Mouse (Mus musculus): Measurements from ENCODE around the gene Msl3.
A peak's percentile ranks its signal among the peaks of the same experiment; 100 is the strongest.
"Not testable (repeated sequence)": the region's sequence is repeated elsewhere in the genome, so short reads cannot be mapped to it uniquely, and the experiment has no call there.

Msl3 gene

DNA sequence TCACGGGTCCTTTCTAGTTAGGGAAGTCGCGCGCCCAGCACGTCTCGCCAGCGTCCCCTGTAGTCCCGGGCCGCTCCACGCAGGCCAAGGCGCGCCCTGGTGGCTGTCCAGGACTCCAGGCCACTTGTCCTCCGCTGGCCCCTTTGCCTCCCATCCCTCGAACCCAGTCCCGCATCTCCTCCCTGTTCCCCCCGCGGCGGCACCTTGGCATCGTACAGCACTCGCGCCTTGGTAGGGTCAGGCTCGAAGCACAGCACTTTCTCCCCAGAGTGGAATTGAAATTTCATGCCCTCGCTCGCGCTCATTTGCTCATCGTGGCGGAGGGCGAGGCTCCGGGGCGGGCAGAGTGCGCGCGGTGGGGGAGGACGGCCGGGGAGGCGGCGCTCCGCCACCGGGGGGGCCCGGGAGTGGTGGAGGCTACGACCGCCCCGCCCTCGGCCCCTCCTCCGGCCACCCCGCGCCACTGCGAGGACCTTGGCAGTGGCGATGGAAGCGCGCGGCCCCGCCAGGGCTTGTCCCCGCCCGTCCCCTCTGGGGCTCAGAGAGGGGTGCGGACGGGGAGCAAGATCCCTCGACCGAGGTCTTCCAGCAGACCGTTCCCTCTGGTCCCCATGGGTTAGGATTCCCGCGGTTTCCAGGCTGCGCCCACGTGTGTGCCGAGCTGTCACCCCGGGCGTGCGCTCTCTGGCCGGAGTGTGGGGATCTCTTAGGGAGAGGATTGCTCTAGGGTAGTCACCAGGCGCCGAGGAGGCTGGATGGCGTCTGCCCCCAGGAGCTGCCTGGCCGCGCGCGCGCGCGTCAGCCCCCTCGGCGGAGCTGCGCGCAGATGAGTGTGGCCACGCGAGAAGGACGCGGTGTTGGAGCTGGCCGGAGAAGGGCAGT lies at the start of gene Msl3:
Msl3 (minus strand) TSS at position 374 of the 882 bp plus-strand sequence.
- peak; percentile 87 to 94 for DNase-seq

DNA sequence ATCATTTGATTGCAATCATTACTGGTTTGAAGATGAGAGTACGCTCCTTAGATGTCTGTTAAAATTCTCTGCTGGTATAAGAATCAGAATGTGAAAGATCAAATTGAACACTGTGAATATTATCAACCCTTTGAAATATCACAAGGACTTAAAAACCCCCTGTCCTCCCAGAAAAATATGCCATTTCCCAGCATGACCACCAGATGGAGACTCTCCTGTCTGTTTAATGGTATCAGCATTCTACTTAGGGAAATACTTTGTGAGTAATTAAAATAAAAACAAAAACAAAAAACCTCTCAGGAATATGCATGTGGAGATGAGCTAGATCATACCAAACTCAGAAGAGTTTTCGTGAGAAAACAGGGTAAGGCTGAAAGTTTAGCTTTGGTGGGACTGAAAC lies 44.3 kb upstream of the Msl3 start:
- DNase-seq: peak in 1 of 2 experiments; percentile 17

DNA sequence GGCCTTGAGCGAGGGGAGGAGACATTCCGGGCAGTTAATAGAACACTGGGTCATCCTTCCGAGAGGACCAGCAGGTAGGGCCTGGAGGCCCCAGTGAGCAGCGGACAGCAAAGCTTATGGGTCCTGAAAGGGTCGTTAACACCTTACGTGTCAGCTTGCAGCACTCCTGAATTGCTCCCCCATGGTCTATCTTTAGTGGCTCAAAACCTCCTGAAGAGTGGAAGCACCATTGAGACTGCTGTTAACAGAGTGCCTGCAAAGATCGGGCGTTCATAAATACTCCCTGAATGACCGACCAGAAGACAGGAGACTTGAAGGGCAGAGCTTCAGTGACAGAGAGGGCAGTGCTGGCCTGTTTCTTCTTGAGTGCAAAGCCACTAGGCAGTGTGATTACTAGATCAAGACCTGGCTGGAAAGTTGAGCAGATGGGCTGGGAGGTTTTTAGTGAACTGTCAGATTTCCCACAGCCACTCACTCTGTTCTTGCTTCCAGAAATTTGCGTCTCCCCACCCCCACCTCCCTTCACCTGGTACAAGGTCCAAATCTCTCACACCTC lies 787 bp upstream of the Msl3 start:
- peak in 1 of 2 experiments; percentile 58 for DNase-seq

DNA sequence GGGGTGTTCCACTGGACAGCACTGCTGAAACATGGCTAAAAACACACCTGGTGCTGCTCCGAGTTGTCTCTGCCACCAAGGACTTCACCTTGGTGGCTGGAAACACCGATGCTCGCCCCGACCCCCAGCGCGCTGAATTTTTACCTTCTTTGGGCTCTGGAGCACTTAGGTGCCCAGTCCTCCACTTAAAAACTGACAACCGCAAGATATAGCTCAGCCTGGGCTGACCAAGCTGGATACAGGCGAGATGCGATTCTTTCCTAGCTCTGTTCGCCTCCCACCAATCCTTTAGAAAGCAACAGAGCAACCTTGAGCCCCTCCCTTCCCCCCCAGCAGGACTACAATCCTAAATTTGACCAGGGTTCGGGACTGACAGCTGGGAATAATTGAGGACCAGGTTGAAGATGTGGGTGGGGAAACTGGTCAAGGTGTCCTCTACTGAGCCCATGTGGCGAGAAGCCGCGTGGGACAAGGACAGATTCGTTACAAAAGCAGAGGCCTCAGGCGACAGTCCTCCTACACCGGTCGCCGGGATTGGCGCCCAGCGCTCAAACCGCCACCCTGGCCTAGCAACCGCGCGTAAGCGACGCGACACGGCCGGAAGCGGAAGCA lies 679 bp downstream of the Msl3 start:
- no peak for DNase-seq

DNA sequence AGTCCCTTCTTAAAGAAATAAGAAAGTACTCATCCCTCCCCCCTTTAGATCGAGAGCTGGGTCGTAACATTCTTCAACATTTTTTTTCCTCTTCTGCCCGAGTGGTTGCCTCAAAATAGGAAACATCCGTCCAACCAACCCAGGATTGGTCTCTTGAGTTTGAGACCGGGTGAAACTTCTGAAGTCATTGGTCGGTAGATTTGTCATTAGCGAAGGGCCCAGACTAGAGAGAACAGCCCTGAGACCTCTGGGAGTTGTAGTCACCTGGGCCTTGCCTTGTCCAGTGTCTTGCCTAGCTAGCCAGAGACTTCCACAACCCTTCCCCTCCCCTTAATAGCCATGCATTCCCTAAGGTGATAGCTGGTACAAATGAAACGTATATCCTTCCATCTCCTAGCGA lies 1.3 kb downstream of the Msl3 start:
- DNase-seq: peak; percentile 74 to 88

DNA sequence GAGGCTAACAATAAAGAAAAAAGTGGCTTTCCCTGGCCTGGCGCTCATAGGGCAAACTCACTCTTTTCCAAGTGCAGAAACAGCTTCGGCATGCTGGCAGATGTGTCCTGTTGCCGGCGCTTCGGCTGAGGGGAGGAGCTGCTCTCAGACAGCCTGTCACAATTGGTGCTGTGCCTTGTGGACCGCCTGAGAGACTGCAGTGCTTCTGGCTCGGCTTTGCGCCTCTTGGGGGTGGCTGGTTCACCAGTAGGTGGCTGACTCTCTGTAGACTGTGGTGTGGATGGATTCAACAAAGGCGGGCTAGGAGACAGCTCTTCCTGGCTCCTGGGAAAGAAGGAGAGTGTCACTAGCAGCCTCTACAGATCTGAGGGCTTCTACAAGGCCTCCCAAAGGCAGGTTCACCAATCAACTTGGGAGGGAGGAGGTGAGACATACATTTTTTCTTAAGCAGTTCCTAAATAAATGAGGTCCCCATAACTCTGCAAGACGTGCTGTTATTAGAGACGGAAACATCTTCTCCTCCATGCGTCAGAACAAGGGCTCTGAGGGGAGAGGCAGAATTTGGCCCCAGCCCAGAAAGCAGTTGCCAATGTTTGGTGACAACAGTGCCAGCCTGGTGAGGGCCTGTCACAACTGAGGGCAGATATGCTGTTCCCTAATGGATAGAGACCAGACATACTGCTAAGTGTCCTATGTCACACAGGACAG lies 9.6 kb downstream of the Msl3 start:
- peak in 1 of 2 experiments; percentile 25 for DNase-seq

DNA sequence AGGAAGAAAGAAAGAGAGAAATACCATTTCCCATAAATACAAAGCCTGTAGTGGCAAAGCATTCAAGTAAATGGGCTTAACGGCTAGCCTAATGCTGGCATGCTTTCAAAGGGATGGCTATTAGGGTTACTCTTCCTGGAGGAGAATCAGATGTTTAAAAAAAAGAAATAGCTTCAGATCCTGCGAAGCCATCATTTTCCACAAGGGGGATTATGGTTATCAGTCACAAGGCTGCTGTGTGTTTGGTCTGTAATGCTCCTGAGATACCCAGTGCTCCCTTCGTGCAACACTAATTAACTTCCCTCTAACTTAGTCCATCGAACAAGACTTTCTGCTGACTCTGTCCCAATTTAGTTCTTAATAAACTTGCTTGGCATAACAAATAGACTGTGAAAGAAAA lies 13.5 kb downstream of the Msl3 start:
- no peak for DNase-seq

DNA sequence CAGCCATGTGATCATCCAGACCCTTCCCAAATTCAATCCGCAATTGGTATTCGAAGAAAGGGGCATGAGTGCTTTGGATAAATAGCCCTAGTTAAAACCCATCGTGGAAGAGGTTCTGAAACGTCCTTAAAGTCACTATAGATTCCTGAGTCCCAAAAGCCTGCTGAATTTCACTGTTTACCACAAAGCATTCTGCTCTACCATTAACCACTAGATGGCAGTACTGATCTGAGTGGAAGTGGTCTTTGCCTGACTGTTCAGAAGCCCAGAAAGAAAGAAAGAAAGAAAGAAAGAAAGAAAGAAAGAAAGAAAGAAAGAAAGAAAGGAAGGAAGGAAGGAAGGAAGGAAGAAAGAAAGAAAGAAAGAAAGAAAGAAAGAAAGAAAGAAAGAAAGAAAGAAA lies 13.9 kb downstream of the Msl3 start:
- not testable (repeated sequence) for DNase-seq

DNA sequence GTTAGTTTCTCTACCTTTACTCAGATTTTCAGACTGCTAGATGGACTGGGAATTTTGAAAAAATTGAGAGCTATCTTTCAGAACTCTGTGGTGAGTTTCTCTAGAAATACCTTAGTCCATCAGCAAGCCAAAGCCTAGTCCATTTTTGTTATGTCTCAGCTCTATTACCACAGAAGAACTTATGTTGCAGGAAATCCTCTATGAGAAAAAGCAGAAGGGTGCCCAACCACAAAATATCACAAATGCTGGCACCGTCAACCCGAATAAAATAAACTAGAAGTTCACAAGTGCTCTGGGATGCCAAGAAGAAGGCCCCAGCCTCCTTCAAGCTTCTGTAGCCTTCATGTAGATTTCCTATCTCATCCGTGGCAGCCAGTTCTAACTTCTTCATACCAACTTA lies 14.4 kb downstream of the Msl3 start:
- no peak for DNase-seq

DNA sequence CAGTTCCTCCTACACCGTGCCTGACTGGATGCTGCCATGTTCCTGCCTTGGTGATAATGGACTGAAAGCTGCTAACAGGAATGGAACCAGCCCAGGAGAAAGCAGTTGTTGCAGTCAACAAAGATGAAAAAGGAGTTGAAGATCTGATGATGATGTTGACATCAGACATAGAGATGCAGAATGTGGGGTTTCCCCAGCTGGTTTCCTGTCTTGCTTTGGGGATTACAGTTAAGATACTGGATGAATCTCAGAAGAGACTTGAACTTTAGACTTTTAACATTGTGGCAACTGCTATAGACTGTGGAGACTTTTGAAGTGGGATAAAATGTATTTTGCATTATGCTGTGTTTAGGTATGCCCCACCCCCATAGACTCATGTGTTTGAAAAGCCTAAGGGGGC lies 15.9 kb downstream of the Msl3 start:
- no peak for DNase-seq

DNA sequence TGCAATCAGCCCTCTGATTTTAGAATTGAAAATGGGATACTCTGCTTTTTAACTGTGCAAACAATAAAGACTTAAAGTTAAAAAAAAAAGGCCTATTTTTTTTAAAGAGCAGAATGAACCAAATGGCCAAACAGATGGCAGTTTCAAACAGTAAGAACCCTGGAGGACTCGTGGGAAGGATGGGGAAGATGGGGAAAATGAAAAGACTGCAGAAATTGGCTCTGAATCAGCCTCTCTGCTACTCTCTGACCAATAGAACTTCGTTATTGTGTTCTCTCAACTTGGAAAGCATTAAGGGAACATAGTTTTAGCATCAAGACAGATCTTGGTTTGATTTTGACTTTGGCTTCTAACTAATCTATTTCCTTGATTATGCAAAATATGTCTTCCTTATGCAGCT lies 24.4 kb downstream of the Msl3 start:
- no peak for DNase-seq

DNA sequence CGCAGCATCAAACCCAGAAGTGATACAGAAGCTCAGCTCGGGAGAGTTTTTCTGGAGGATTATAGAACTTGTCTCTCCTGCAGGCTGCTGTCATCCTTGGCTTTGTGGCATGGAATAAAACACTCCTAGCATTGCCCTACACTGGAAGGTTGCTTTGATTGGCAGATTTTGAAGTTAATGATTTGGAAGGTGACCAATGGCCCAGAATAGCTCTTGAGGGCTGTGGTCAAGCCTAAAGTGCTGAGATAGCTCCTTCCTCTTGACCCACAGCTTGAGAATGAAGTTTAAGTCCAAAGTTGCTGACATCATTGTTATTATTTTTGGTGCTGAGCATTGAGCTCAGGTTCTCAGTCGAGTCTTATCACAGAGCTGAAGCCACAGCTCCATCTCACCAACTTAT lies 26.0 kb downstream of the Msl3 start:
- DNase-seq: no peak

DNA sequence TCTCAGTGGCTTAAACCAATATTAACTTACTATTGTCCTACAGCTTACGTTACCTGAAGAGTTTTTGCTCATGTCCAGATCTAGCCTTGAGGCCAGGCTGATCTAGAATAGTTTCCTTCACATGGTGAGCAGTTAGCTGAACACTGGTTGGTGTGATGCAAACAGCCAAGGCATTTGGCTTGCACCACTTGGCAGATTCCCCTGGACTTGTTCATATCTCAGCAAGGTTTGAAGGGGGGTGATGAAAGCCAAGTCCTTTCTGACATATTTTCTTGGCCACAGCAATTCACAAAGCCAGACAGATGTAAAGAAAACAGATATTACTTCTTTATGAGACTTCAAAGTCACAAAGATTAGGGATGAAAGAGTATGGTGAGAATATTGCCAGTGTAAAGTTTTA lies 30.2 kb downstream of the Msl3 start:
- DNase-seq: no peak

DNA sequence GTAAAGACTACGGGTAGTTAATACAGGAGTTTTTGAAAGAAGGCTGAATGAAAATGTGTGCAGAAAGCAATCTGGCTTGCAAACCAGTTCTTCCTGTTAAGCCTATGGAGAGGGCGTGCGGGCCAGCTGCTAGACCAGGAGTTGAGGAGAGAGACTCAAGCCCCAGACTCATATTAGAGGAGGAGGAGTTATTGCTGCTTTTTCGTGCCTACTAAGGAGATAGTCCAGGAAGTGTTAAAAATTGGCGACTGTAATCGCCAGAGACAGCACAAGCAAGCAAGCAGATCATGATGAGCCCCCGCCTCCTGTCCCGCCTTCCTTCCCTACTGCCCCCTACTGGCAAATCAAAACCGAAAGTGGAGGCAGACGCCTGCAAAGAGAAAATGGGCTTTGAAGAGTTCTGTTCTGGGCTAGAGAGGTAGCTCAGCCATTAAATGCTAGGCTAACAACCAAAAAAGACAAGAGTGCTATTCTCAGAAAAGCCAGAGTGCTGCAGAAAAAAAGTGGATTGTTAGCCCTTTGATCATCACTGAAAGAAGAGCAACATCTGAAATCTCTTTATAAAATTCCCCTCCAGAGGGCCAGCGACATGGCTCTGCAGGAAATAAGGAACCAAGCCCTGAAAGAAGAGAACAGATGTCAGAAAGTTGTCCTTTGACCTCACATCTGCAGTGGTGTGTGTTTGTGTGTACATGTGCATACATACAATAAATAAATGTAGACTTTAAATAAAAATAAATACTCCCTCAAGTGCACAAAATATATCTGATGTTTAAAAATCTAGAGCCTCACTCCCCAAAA lies 33.9 kb downstream of the Msl3 start:
- peak; percentile 65 to 66 for DNase-seq
